Mouse (Mus musculus) left cerebral cortex, adult 18-20 months (tissue): ENCODE data around the gene Tm4sf4. TPM values are rescaled to one million over a fixed set of nuclear protein-coding genes. Genes with fewer than 3 reads are reported as not detected.

Source experiments
- DNase-seq, 2 experiments: peaks; one replicate each; pipeline ENCODE4 v3.0.0; 2021 to 2022; ENCODE audit warnings: low spot score in 2 of 2, mixed read lengths in 1 of 2
- long read RNA-seq, 2 experiments: library from polyadenylated mRNA; stranded (forward); transcript quantifications; one replicate each; pipeline ENCODE4 v2.0.0; 2021
- total RNA-seq, 2 experiments: library from RNA; stranded (reverse); gene quantifications; 2 replicates each; pipeline ENCODE4 v1.2.3; 2021

Gene Tm4sf4
- total RNA-seq, result not detected
- long read RNA-seq, experiment 1, result 0 reads
- long read RNA-seq, experiment 2, result 0 reads

GRCm38 (mm10) chr3:57425089-57425730 lies at the start of gene Tm4sf4:
TSS of gene Tm4sf4 (plus strand) at chr3:57425314.
- no peak for DNase-seq

- no peak for DNase-seq
These were observed 38.7 kb upstream of the Tm4sf4 start for GRCm38 (mm10) chr3:57386423-57386822.

- DNase-seq, result no peak
These were observed 38.2 kb upstream of the Tm4sf4 start for GRCm38 (mm10) chr3:57386895-57387294.

GRCm38 (mm10) chr3:57387593-57387992 lies 37.5 kb upstream of the Tm4sf4 start:
- no peak for DNase-seq

GRCm38 (mm10) chr3:57411535-57411934 lies 13.6 kb upstream of the Tm4sf4 start:
- no peak for DNase-seq

GRCm38 (mm10) chr3:57420233-57420632 lies 4.9 kb upstream of the Tm4sf4 start:
- DNase-seq, result no peak

GRCm38 (mm10) chr3:57420660-57421059 lies 4.5 kb upstream of the Tm4sf4 start:
- no peak for DNase-seq

- DNase-seq, result no peak
These were observed 1.2 kb downstream of the Tm4sf4 start for GRCm38 (mm10) chr3:57426351-57426750.

GRCm38 (mm10) chr3:57428682-57429464 lies 3.8 kb downstream of the Tm4sf4 start:
- DNase-seq, result no peak

- no peak for DNase-seq
These were observed 4.4 kb downstream of the Tm4sf4 start for GRCm38 (mm10) chr3:57429486-57429885.

- no peak for DNase-seq
These were observed 6.6 kb downstream of the Tm4sf4 start for GRCm38 (mm10) chr3:57431706-57432105.

- no peak for DNase-seq
These were observed 10.2 kb downstream of the Tm4sf4 start for GRCm38 (mm10) chr3:57435364-57435763.

GRCm38 (mm10) chr3:57440956-57441355 lies 15.8 kb downstream of the Tm4sf4 start:
- DNase-seq, result no peak

- no peak for DNase-seq
These were observed 20.6 kb downstream of the Tm4sf4 start for GRCm38 (mm10) chr3:57445706-57446105.

GRCm38 (mm10) chr3:57447889-57448288 lies 22.8 kb downstream of the Tm4sf4 start:
- no peak for DNase-seq

- peak; percentile 72 to 82 for DNase-seq
These were observed 23.3 kb downstream of the Tm4sf4 start for GRCm38 (mm10) chr3:57448445-57448844.

- DNase-seq, result no peak
These were observed 33.5 kb downstream of the Tm4sf4 start for GRCm38 (mm10) chr3:57458652-57459051.

- no peak for DNase-seq
These were observed 38.2 kb downstream of the Tm4sf4 start for GRCm38 (mm10) chr3:57463302-57463701.

GRCm38 (mm10) chr3:57466289-57466688 lies 41.2 kb downstream of the Tm4sf4 start:
- no peak for DNase-seq

GRCm38 (mm10) chr3:57469325-57469724 lies 44.2 kb downstream of the Tm4sf4 start:
- no peak for DNase-seq

GRCm38 (mm10) chr3:57470326-57470725 lies 45.2 kb downstream of the Tm4sf4 start:
- peak in 1 of 2 experiments; percentile 23 for DNase-seq

- peak; percentile 12 to 40 for DNase-seq
These were observed 46.0 kb downstream of the Tm4sf4 start for GRCm38 (mm10) chr3:57470981-57471601.
